8 mouse cellular contexts compared by ENCODE assay signal in the genomic region with DNA sequence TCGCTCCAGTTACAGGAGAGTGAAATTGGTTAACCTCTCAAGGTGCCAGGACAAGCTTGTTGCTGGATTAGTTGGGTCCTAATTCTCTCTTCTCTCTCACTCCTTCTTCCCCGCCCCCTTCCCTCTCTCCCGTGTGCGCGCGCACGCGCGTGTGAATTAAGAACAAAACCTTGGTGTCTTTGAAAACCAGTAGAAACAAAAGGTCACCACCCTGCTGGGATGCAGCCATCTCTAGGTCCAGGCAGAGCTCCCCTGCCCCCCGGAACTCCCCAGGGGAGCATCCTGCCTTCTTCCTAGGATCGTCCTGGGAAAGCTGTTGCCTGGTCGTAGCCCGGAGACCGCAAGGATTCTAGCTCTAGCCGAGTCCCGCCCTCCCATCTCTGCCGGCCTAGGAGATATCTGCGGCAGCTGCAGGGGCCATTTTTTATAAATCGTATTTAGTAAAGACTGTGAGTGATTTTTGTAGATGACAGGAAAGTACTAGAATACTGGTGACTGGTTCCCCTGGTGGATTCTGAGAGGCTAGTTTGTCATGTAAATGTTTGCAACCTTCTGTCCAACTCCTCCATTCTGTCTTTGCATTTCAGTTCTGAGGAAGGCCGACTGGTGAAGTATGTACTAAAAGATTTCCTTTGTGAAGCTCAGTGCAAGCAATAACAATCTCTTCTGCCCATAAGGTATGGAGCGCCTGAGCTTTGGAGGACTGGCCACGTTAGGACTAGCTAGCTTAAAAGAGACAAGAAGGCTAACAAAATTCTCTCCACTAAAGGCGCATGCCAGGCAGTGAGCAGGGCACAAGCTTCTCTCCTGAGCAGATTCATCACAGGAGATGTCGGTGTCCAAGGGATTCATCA.
A peak's percentile ranks its signal among the peaks of the same experiment; 100 is the strongest.
DNase-seq lines count a peak whose midpoint lies in the region; ATAC-seq lines count a peak whose summit lies in the region.

No protein-coding gene starts in this region.

- peak overlapping the region; percentile 28 for H3K9ac ChIP-seq in intestine, embryonic 14.5 days (ENCODE audit: low read length)
- H3K9ac ChIP-seq in liver, embryonic 11.5 days (ENCODE audit: low read depth, low read length): 0 out of 2 replicates have a peak overlapping the region, but pooled peaks have one; percentile 0
- H3K9ac ChIP-seq in midbrain, embryonic 16.5 days (ENCODE audit: low read depth, low read length): peak overlapping the region; percentile 68

- H3K9me3 ChIP-seq in intestine, embryonic 14.5 days (ENCODE audit: control insufficient read depth, low read length): no peaks in the 10 kb centered on the region
- H3K9me3 ChIP-seq in liver, embryonic 11.5 days (ENCODE audit: control insufficient read depth, low read length): no peaks in the 10 kb centered on the region
- no peaks in the 10 kb centered on the region for H3K9me3 ChIP-seq in midbrain, embryonic 16.5 days (replicated peaks; ENCODE audit: control insufficient read depth, low read length, poor library complexity, severe bottlenecking)

- peak overlapping the region; percentile 15 for H3K4me3 ChIP-seq in intestine, embryonic 14.5 days (ENCODE audit: low read depth, low read length)
- peak overlapping the region; percentile 31 for H3K4me3 ChIP-seq in liver, embryonic 11.5 days (ENCODE audit: low read depth, low read length)
- H3K4me3 ChIP-seq in midbrain, embryonic 16.5 days (ENCODE audit: low read depth, low read length): peak overlapping the region; percentile 26

- DNase-seq in right cerebral cortex, adult 18-20 months: peak; percentile 36
- DNase-seq in right cerebral cortex, postnatal 25 days: no peak
- peak; percentile 91 for DNase-seq in embryo, embryonic 10.5 days (ENCODE audit: low spot score)
- peak; percentile 80 for DNase-seq in intestine, embryonic 14.5 days (ENCODE audit: low spot score)
- peak; percentile 63 for DNase-seq in liver, embryonic 11.5 days (ENCODE audit: low spot score)
- peak; percentile 67 for DNase-seq in testis, postnatal 14 days (ENCODE audit: low spot score)

- peak overlapping the region; percentile 80 for H3K27ac ChIP-seq in intestine, embryonic 14.5 days (ENCODE audit: low read depth)
- H3K27ac ChIP-seq in liver, embryonic 11.5 days (ENCODE audit: low read depth, low read length): peak overlapping the region; percentile 6; the same call in 1 of the 2 replicates
- peak overlapping the region; percentile 71 for H3K27ac ChIP-seq in midbrain, embryonic 16.5 days (ENCODE audit: low read length)

- 11% methylated on average over 24 of the region's 24 CpGs for WGBS in intestine, embryonic 14.5 days
- WGBS in liver, embryonic 11.5 days: 8% methylated on average over 24 of the region's 24 CpGs
- WGBS in midbrain, embryonic 16.5 days: under 1% methylated on average over 24 of the region's 24 CpGs

- ATAC-seq in granulocyte monocyte progenitor cell, adult 5-6 weeks (replicated peaks; ENCODE audit: poor library complexity, severe bottlenecking): 0 out of 2 replicates have a peak, but pooled peaks have one; percentile 24
- peak; percentile 47; the same call in 1 of the 2 replicates for ATAC-seq in intestine, embryonic 14.5 days (replicated peaks; ENCODE audit: low FRiP score, low TSS enrichment, low read depth)
- 0 out of 2 replicates have a peak, but pooled peaks have one; percentile 29 for ATAC-seq in liver, embryonic 11.5 days (replicated peaks; ENCODE audit: low FRiP score)
- peak; percentile 29 for ATAC-seq in midbrain, embryonic 16.5 days

- H3K4me2 ChIP-seq in intestine, embryonic 14.5 days (ENCODE audit: low read length): peak overlapping the region; percentile 52
- peak overlapping the region; percentile 69 for H3K4me2 ChIP-seq in liver, embryonic 11.5 days
- H3K4me2 ChIP-seq in midbrain, embryonic 16.5 days (ENCODE audit: low read length): peak overlapping the region; percentile 61

- no peaks in the 10 kb centered on the region for H3K27me3 ChIP-seq in intestine, embryonic 14.5 days (replicated peaks; ENCODE audit: control insufficient read depth, insufficient read depth, low read length)
- H3K27me3 ChIP-seq in liver, embryonic 11.5 days (replicated peaks; ENCODE audit: control insufficient read depth, insufficient read depth, low read length): peaks cover 10% of the 10 kb centered on the region
- no peaks in the 10 kb centered on the region for H3K27me3 ChIP-seq in midbrain, embryonic 16.5 days (ENCODE audit: control insufficient read depth, insufficient read depth, low read depth, low read length)

- H3K36me3 ChIP-seq in intestine, embryonic 14.5 days (ENCODE audit: control insufficient read depth, insufficient read depth, low read length): no peaks in the 10 kb centered on the region
- H3K36me3 ChIP-seq in liver, embryonic 11.5 days (ENCODE audit: control insufficient read depth, insufficient read depth, low read length): no peaks in the 10 kb centered on the region
- no peaks in the 10 kb centered on the region for H3K36me3 ChIP-seq in midbrain, embryonic 16.5 days (ENCODE audit: control insufficient read depth, insufficient read depth, low read length)

- H3K4me1 ChIP-seq in intestine, embryonic 14.5 days (replicated peaks; ENCODE audit: control insufficient read depth, insufficient read depth, low read length): peaks cover 37% of the 10 kb centered on the region
- H3K4me1 ChIP-seq in liver, embryonic 11.5 days (replicated peaks; ENCODE audit: control insufficient read depth, insufficient read depth, low read length): peaks cover 35% of the 10 kb centered on the region
- peaks cover 46% of the 10 kb centered on the region for H3K4me1 ChIP-seq in midbrain, embryonic 16.5 days (ENCODE audit: control insufficient read depth, insufficient read depth, low read length)

Comparison
In these comparisons a context has a peak if more than half of its experiments do, and no peak if none do; other contexts are left out.
1. H3K27ac ChIP-seq: peak in every context shown above with its lines; median percentile 80 in intestine, embryonic 14.5 days; 71 in midbrain, embryonic 16.5 days; 6 in liver, embryonic 11.5 days.
2. H3K9ac ChIP-seq: peak in every context shown above with its lines; median percentile 68 in midbrain, embryonic 16.5 days; 28 in intestine, embryonic 14.5 days; 0 in liver, embryonic 11.5 days.